Mouse (Mus musculus): ENCODE results near the gene Pth1r.
"Not testable (repeated sequence)": the region's sequence is repeated elsewhere in the genome, so short reads cannot be mapped to it uniquely, and the experiment has no call there.

Pth1r gene

DNA sequence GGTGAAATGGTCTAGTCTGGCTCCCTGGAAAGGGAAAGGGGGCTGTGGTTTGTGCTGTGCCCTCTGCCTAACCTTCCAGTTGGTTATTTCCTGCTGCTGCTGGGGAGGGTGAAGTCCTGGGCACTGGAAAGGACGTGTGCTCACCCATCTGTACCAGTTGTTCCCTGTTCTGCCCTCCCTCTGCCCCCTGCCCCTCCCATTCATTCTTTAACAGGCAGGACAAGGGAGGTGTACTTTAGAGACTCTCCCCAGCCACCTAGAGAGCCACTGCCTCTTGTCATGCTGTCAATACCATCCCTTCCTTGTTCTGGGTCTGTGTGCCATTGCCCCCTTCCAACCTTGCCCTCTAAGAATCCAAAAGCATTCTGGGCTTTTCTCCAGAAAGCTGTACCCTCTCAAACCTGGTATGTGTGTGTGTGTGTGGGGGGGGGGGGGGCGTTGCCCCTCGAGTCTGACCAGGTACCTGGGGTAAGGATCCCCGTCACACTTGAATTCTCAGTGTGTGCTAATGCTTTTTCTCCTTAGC, 63.3 kb downstream of the Pth1r start:
- in situ Hi-C loops (cut with MboI) = no loop called here

DNA sequence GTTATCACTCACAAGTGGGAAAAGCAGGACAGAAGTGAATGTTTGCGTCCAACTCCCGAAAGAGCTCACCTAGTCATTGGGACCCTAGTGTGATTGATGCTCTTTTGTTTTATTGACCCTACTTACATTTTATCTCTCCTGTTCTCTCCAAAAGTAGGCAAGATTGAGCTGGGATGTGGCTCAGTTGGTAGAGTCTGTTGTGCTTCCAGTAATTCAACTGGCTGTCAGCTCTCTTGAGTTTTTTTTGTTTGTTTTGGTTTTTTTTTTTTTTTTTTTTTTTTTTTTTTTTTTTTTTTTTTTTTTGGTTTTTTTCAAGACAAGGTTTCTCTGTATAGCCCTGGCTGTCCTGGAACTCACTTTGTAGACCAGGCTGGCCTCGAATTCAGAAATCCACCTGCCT, 64.2 kb downstream of the Pth1r start:
- in situ Hi-C loops (cut with MboI) = not testable (repeated sequence)

DNA sequence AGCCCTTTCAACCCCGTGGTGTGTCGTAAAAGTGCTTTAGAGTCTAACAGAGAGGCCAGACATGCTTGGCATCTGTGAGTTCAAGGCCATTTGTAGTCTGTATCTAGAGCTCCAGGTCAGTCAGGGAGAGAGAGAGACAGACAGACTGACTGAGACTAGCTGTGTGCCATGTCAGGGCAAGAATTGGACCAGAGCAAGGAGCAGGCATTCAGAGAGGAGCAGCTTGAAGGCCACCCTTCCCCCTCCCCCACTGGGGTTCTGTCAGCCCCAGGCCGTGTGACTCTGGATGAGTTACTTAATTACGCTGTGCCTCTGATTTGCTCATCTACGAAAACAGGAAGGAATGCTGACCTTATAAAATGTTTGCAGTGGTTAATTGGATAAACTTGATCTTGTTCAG, 64.7 kb downstream of the Pth1r start:
- in situ Hi-C loops (cut with MboI) = no loop called here

DNA sequence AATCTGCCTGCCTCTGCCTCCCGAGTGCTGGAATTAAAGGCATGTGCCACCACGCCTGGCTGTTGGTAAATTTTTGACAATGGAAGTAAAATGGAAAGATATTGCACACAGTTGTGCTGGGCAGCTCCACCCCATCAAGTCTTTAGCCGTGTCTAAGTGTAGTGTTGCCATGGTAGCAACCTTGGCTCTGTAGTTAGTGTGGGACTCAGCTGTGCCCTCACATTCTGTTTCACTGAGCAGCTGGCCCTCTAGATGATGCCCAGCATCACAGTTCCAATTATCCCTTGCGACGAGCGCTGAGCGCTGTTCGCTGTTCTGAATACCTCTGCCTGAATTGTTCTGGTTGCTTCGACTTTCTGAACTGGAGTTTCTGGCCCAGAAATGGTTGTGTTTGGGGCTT, 65.1 kb downstream of the Pth1r start:
- in situ Hi-C loops (cut with MboI) = no loop called here

DNA sequence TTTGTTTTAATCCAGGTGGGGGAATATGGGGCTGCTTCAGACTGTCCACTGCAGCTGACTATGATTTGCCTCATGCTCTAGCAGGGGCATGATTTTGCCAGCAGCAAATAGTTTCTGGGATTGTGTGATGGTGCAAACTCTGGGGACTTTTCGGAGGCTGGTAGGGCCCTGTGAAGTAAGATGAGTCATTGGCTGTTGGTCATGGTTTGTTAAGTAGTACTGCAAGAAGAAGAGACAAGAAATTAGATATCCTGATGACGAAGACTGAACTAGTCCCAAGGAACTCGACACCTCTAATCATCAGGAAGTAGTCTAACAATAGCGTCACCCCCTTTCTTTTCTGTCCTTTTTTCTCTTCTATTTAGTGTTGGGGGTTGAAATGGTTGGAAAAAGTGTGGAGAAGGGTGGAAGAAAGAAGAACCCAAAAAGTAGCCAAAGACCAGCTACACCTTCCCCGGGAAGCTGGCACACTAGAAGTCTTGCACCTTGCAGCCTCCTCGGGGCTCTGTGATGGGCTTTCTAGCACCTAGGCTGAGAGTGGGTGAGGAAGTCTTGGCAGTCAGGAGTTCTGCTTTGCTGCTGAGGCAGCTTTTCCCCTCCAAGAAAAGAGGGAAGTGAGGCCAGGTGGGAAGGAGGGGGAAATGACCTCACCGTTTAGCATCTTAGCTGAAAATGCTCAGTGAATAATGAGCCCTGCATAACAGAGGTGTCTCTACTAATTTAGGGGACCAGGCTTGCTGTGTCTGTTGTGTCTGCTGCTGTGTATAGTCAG, 66.0 kb downstream of the Pth1r start:
- in situ Hi-C loops (cut with MboI) = no loop called here

DNA sequence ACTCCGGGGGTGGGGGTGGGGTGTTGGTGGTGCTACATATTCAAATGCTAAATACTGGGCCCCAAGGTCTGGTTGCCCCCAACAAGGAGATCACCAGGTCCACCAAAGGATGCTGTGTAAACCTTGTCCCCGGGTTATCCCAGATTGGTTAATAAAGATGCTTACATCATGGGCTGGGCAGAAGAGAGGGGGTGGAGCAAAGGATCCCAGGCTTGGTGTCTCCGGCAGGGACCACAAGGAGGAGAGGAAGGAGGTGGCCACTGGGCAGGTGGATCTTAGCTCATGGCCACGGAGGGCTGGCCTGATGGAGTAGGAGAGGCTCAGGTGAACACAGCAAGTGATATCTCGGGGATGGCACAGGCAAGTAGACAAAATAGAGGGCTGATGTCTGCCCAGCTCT, 68.1 kb downstream of the Pth1r start:
- in situ Hi-C loops (cut with MboI) = no loop called here

DNA sequence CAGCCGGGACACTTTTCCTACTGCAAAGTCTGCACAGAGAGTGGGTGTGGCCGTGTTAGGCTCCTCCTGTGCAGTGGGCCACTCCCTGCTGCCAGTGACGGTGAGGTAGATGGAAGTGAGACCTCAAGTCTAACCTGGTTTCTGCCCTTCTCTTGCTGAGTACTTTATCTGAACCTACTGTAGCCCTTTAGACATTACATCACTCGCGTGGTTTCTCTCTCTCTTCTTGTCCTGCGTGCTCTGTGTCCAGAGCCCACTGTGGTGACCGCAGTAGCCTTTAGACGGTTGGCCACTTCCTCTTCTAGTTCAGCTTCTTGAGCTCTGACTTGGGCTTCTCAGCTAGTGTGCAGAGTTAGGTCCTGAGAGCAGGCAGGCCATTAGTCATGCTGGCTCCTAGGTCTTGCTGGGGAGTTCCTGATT, 70.4 kb downstream of the Pth1r start:
- in situ Hi-C loops (cut with MboI) = no loop called here

DNA sequence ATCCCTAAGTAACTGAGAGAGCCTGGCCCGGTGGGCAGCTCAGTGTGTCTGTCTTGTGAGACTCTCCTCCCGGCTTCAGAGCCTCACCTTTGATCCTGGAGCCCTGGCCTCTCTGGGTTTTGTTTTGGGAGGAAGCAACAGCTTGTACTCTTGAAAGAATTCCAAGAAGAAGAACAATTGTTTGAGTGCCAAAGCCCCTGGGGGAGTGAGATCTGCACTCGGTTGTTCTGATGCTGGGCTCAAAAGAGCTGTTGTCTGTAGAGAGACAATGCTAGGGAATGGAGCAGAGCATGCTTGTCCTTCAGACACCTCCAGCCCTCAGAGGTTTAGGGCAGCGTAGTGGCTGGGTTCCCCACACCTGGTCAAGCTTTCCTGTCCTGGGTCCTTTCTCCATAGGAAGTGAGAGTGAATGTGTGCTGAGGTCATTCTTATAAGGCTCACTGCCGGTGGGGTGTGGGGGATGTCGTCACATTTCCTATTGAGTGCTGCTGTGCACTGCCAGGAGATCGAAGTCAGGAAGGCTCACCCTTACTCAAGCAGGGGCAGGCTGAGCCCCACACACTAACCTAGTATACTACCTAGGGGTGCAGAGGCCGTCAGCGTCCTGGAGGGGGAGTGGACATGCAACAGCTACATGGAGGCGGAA, 73.7 kb downstream of the Pth1r start:
- in situ Hi-C loops (cut with MboI) = no loop called here

DNA sequence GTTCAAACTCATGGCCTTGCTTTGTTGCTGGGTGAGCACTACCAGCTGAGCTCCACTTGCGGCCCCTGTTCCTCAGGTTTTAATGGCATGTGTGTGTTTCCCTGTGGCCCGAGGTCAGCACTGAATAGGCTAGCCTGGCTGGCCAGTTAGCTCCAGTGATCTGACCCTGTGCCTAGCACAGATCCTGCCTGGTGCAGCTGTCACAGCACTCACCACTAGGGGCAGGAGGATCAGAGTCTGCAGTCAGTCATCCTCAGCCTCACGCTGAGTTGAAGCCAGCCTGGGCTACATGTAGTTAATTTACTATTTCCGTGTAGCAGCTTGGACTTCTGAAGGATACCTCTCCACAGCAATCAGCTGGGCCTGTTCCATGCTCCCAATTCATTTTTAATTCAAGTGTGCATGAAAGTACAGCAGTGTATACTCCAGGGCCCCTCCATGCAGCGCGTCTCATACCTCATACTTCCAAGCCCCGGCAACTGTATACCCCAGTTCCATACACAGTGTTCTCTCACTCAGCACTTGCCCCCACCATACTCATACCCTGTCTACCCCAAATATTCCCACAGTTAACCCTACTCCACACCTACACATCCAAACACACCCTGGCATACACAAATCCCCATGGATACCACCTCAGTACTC, 74.4 kb downstream of the Pth1r start:
- in situ Hi-C loops (cut with MboI) = no loop called here
